Mouse (Mus musculus) intestine, postnatal 0 days (tissue): Measurements from ENCODE around the gene Trit1. TPM values are rescaled to one million over a fixed set of nuclear protein-coding genes. Genes with fewer than 3 reads are reported as not detected.
A peak's percentile ranks its signal among the peaks of the same experiment; 100 is the strongest.

Source experiments
- ATAC-seq: fragments of 200-750 bp; cut with Nextera tagmentation; 2 replicates; pipeline ENCODE4 v1.8.0; 2017; ENCODE audit warnings: mild to moderate bottlenecking, moderate TSS enrichment, moderate library complexity
- H3K27ac ChIP-seq: fragments of 300-500 bp; sonication (generic); 2 replicates; pipeline ENCODE4 v1.5.1; 2014; ENCODE audit warnings: mild to moderate bottlenecking, low read depth, low read length, moderate library complexity
- H3K27me3 ChIP-seq: fragments of 300-500 bp; sonication (generic); replicated peaks from 2 replicates; pipeline ENCODE4 v1.6.1; 2014; ENCODE audit warnings: low read length, mixed read lengths; ENCODE audit not compliant: control insufficient read depth, insufficient read depth
- H3K36me3 ChIP-seq: fragments of 300-500 bp; sonication (generic); 2 replicates; pipeline ENCODE4 v1.6.1; 2014; ENCODE audit warnings: mild to moderate bottlenecking, moderate library complexity; ENCODE audit not compliant: control insufficient read depth, insufficient read depth
- H3K4me1 ChIP-seq: fragments of 300-500 bp; sonication (generic); replicated peaks from 2 replicates; pipeline ENCODE4 v1.6.1; 2014; ENCODE audit warnings: antibody characterized with exemption, low read length, mixed read lengths; ENCODE audit not compliant: control insufficient read depth, insufficient read depth
- H3K4me2 ChIP-seq: fragments of 300-500 bp; sonication (generic); replicated peaks from 2 replicates; pipeline ENCODE4 v1.6.1; 2014; ENCODE audit warnings: low read depth, mild to moderate bottlenecking, moderate library complexity
- H3K4me3 ChIP-seq: fragments of 300-500 bp; sonication (generic); 2 replicates; pipeline ENCODE4 v1.5.1; 2014; ENCODE audit warnings: low read depth, low read length
- H3K9ac ChIP-seq: fragments of 300-500 bp; sonication (generic); 2 replicates; pipeline ENCODE4 v1.6.1; 2014; ENCODE audit warnings: mild to moderate bottlenecking, low read depth, low read length
- H3K9me3 ChIP-seq: fragments of 300-500 bp; sonication (generic); 2 replicates; pipeline ENCODE4 v1.6.1; 2016; ENCODE audit warnings: mixed run types; ENCODE audit not compliant: control insufficient read depth
- CTCF ChIP-seq: sonication (generic); IDR thresholded peaks from 2 replicates; pipeline ENCODE4 v1.5.1; 2016; ENCODE audit warnings: low read depth, mild to moderate bottlenecking, control low read depth, antibody characterized with exemption, moderate library complexity
- WGBS: fragments of 180-500 bp; shearing (Covaris S2); extraction: QIAGEN DNeasy Blood & Tissue Kit; methylation state at CpG from one replicate; pipeline ENCODE4 v1.1.7; 2014; 5-methylcytosine and 5-hydroxymethylcytosine counted together
- polyA plus RNA-seq: library from polyadenylated mRNA; unstranded; fragments of >200 nt; fragmentation: Nextera tagmentation; extraction: Ambion mirVana; gene quantifications from 2 replicates; pipeline ENCODE4 v1.2.1, GENCODE M21; 2015

Gene Trit1
- polyA plus RNA-seq, 1 experiment from 2014 or later = 5.6 TPM

DNA sequence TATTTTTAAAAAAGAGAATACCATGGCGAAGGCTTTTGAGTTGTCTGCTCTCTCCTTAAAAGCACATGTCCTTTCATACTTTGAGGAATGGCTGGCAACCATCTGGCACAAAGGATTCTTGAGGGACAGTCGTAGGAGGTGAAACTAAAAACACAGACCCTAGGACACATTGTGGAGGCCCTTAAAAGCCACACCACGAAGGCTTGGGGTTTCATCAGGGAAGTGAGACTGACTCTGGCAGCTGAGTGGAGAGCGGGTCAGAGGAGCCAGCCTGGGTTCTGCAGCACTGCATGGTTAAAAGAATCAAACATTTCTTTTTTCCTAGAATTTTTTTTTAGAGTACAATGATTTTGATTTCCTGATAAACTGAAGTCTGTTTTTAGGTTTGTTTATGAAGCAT is 10.2 kb downstream of the Trit1 start:
- no peaks in the 10 kb centered on the region for H3K4me1 ChIP-seq
- H3K4me3 ChIP-seq = no peak overlapping the region
- no peaks in the 10 kb centered on the region for H3K27me3 ChIP-seq
- H3K4me2 ChIP-seq = no peak overlapping the region
- ATAC-seq = no peak
- peaks cover 14% of the 10 kb centered on the region for H3K36me3 ChIP-seq
- no peak for TF ChIP-seq CTCF
- no peak overlapping the region for H3K9ac ChIP-seq
- WGBS = 80% methylated on average over 4 of the region's 4 CpGs
- no peaks in the 10 kb centered on the region for H3K9me3 ChIP-seq
- H3K27ac ChIP-seq = no peak overlapping the region

DNA sequence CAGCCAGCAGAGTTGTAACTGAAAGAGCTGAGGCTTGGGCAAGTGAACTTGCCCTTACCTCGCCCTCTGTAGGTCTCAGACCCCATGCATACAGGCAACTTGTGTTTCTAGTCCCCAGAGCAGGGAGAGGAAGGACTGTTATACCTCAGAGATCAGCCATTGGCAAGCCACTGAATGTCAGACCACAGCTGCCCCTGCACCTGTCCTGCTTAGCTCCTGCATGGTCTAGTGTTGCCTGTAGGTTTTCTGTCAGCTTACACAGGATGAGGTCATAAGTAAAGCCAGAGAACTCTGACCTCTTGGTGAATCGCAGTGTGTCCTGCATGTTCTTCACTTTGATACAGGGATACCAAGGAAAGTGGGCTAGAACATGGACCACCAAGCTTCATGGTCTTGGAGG is 18.4 kb downstream of the Trit1 start:
- no peaks in the 10 kb centered on the region for H3K4me1 ChIP-seq
- peaks cover 20% of the 10 kb centered on the region for H3K36me3 ChIP-seq
- H3K4me2 ChIP-seq = no peak overlapping the region
- no peak for TF ChIP-seq CTCF
- no peaks in the 10 kb centered on the region for H3K9me3 ChIP-seq
- H3K9ac ChIP-seq = no peak overlapping the region
- WGBS = 89% methylated on average over 2 of the region's 2 CpGs
- no peaks in the 10 kb centered on the region for H3K27me3 ChIP-seq
- ATAC-seq = no peak
- 0 out of 2 replicates have a peak overlapping the region, but pooled peaks have one; percentile 7 for H3K27ac ChIP-seq
- H3K4me3 ChIP-seq = no peak overlapping the region

DNA sequence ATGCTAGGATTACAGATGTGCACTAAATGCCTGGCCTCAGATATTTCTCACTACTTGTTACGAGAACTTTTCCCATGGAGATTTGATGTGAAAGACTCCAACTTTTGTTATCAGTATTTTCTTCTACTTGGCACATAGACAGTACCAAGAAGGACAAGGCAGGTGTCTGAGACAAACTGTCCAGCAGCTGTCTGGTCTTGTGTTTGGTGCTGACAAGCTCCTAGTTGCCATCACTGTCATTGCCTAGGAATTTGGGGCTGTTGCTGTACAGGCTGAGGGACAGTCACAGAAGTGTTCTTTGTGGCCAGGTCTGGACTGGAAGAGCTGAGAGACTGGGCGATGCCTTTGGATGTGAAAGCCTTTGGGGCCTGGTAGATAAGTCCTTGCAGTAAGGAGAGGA is 19.2 kb downstream of the Trit1 start:
- Histone ChIP-seq H3K27me3 (no peaks in the 10 kb centered on the region), H3K9me3 (no peaks in the 10 kb centered on the region), H3K4me1 (no peaks in the 10 kb centered on the region), H3K36me3 (peaks cover 28% of the 10 kb centered on the region), H3K4me2 (no peak overlapping the region), H3K9ac (no peak overlapping the region), H3K27ac (no peak overlapping the region), H3K4me3 (no peak overlapping the region)
- no peak for ATAC-seq
- 92% methylated on average over 2 of the region's 2 CpGs for WGBS
- TF ChIP-seq CTCF = no peak

- Histone ChIP-seq H3K36me3 (peaks cover 21% of the 10 kb centered on the region), H3K4me1 (no peaks in the 10 kb centered on the region), H3K27me3 (no peaks in the 10 kb centered on the region), H3K4me3 (no peak overlapping the region), H3K9ac (no peak overlapping the region), H3K27ac (no peak overlapping the region), H3K4me2 (no peak overlapping the region), H3K9me3 (no peaks in the 10 kb centered on the region)
- WGBS = 49% methylated on average over 3 of the region's 3 CpGs
- TF ChIP-seq CTCF = no peak
- ATAC-seq = no peak
Observed at GRCm38 (mm10) chr4:123036710-123037109, 20.3 kb downstream of the Trit1 start.

GRCm38 (mm10) chr4:123041131-123041530 is 24.7 kb downstream of the Trit1 start:
- WGBS = 89% methylated on average over 6 of the region's 6 CpGs
- Histone ChIP-seq H3K27ac (no peak overlapping the region), H3K27me3 (no peaks in the 10 kb centered on the region), H3K36me3 (peaks cover 15% of the 10 kb centered on the region), H3K9ac (no peak overlapping the region), H3K4me2 (no peak overlapping the region), H3K4me3 (no peak overlapping the region), H3K9me3 (no peaks in the 10 kb centered on the region), H3K4me1 (no peaks in the 10 kb centered on the region)
- ATAC-seq = no peak
- no peak for TF ChIP-seq CTCF

GRCm38 (mm10) chr4:123043858-123044257 is 27.5 kb downstream of the Trit1 start:
- Histone ChIP-seq H3K4me3 (no peak overlapping the region), H3K36me3 (peaks cover 23% of the 10 kb centered on the region), H3K27me3 (no peaks in the 10 kb centered on the region), H3K9me3 (no peaks in the 10 kb centered on the region), H3K27ac (no peak overlapping the region), H3K4me1 (no peaks in the 10 kb centered on the region), H3K9ac (no peak overlapping the region), H3K4me2 (no peak overlapping the region)
- ATAC-seq = no peak
- 86% methylated on average over 1 of the region's 1 CpGs for WGBS
- TF ChIP-seq CTCF = no peak

DNA sequence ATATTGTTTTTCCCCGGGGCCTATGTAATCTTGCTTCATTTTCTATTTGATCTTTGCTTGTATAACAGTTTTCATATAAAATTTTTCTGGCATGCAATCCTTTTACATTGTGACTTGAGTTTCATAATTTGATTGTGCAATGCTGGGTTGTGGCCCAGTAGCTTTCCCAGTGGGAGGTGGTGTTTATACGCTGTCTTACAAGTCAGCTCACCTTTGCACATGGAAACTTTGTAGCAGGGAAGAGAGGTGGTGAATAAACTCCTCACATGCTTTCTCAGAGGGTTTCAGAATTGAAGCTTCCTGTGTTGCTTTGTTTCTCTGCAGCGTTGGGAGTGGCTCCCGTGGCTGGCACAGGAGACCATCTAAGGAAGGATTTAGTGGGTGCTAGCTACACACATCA is 28.4 kb downstream of the Trit1 start:
- 0 out of 2 replicates have a peak, but pooled peaks have one; percentile 14 for ATAC-seq
- WGBS = 66% methylated on average over 4 of the region's 4 CpGs
- H3K9me3 ChIP-seq = no peaks in the 10 kb centered on the region

More for the DNA sequence above, 28.4 kb downstream of the Trit1 start:
- Histone ChIP-seq H3K4me2 (no peak overlapping the region), H3K9ac (no peak overlapping the region), H3K27ac (no peak overlapping the region), H3K27me3 (no peaks in the 10 kb centered on the region), H3K36me3 (peaks cover 17% of the 10 kb centered on the region), H3K4me3 (no peak overlapping the region), H3K4me1 (no peaks in the 10 kb centered on the region)
- TF ChIP-seq CTCF = no peak
